Mouse (Mus musculus) neural tube, embryonic 14.5 days (tissue): Measurements from ENCODE around the gene Tbc1d8b. TPM values are rescaled to one million over a fixed set of nuclear protein-coding genes. Genes with fewer than 3 reads are reported as not detected.
"Not testable (repeated sequence)": the region's sequence is repeated elsewhere in the genome, so short reads cannot be mapped to it uniquely, and the experiment has no call there.

Source experiments
- ATAC-seq: fragments of 200-750 bp; cut with Nextera tagmentation; 2 replicates; pipeline ENCODE4 v1.8.0; 2017; ENCODE audit warnings: low read depth, mild to moderate bottlenecking, moderate TSS enrichment, moderate library complexity
- H3K27ac ChIP-seq: fragments of 300-500 bp; sonication (generic); 2 replicates; pipeline ENCODE4 v1.5.1; 2014; ENCODE audit warnings: low read depth, mild to moderate bottlenecking, control low read depth, low read length, moderate library complexity, mixed read lengths
- H3K27me3 ChIP-seq: fragments of 300-500 bp; sonication (generic); 2 replicates; pipeline ENCODE4 v1.6.1; 2014; ENCODE audit warnings: low read length; ENCODE audit not compliant: control insufficient read depth, insufficient read depth
- H3K36me3 ChIP-seq: fragments of 300-500 bp; sonication (generic); 2 replicates; pipeline ENCODE4 v1.6.1; 2014; ENCODE audit warnings: low read length, mixed read lengths; ENCODE audit not compliant: control insufficient read depth, insufficient read depth
- H3K4me1 ChIP-seq: fragments of 300-500 bp; sonication (generic); 2 replicates; pipeline ENCODE4 v1.6.1; 2014; ENCODE audit warnings: low read length; ENCODE audit not compliant: control insufficient read depth, insufficient read depth
- H3K4me2 ChIP-seq: fragments of 300-500 bp; sonication (generic); 2 replicates; pipeline ENCODE4 v1.6.1; 2014; ENCODE audit warnings: mild to moderate bottlenecking, low read depth, low read length, control low read depth
- H3K4me3 ChIP-seq: fragments of 300-500 bp; sonication (generic); 2 replicates; pipeline ENCODE4 v1.5.1; 2014; ENCODE audit warnings: low read depth, low read length, control low read depth, mixed read lengths
- H3K9ac ChIP-seq: fragments of 300-500 bp; sonication (generic); replicated peaks from 2 replicates; pipeline ENCODE4 v1.6.1; 2014; ENCODE audit warnings: low read depth, mild to moderate bottlenecking, control low read depth, low read length, mixed read lengths
- H3K9me3 ChIP-seq: fragments of 300-500 bp; sonication (generic); 2 replicates; pipeline ENCODE4 v1.6.1; 2016; ENCODE audit warnings: low read length; ENCODE audit not compliant: control insufficient read depth
- WGBS: fragments of 180-500 bp; shearing (Covaris S2); extraction: QIAGEN DNeasy Blood & Tissue Kit; methylation state at CpG from one replicate; pipeline ENCODE4 v1.1.7; 2014; 5-methylcytosine and 5-hydroxymethylcytosine counted together
- polyA plus RNA-seq: library from polyadenylated mRNA; unstranded; fragments of >200 nt; fragmentation: Nextera tagmentation; extraction: Ambion mirVana; gene quantifications from 2 replicates; pipeline ENCODE4 v1.2.1, GENCODE M21; 2014

Tbc1d8b gene
- polyA plus RNA-seq, 1 experiment from 2014 or later = 0.46 TPM

DNA sequence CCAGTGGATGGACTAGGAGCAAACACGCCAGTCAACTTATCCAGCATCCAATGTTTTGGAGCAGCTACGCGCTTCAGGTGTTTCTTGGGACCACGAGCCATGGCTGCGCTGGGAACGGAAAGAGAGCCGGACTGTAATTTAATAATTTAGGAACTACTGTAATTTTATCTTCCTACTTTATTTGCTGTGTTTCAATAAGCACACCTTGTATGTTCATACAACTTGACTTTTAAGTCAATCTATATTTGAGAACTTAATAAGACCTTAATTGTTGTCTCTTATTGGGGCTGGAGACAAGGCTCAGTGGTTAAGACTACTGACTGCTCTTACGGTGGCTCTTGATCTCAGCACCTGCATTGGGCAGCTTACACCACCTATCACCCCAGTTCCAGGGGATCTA, 29.6 kb downstream of the Tbc1d8b start, which contains the start of gene Gm15013:
Gene Gm15013 (minus strand): TSS at position 101 of the 400 bp plus-strand sequence.
- Histone ChIP-seq H3K4me1 (no peaks in the 10 kb centered on the region), H3K27ac (no peak within 1 kb of the TSS), H3K9me3 (no peaks in the 10 kb centered on the region), H3K9ac (no peak within 1 kb of the TSS), H3K4me3 (no peak within 1 kb of the TSS), H3K4me2 (no peak within 1 kb of the TSS), H3K27me3 (no peaks in the 10 kb centered on the region), H3K36me3 (no peaks in the 10 kb centered on the region)
- 95% methylated on average over 8 of the region's 8 CpGs for WGBS
- ATAC-seq = no peak

DNA sequence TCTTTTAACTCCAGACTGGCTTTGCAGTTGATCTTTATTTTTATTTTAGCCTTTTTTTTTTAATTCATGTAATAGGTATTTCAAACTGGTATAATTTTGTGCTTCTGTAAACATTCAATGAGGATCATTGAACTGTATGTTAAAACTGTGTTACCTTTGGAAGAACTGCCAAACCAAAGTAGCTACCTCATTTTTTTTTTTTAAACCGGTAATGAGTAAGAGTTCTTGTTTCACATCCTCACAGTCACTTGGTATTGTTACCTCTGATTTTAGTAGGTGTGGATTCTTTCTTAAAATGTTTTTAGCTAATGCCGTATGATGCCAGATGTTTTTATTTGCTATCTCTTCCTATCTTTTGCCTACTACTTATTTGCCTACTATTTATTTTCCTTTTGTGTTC, 37.6 kb downstream of the Tbc1d8b start:
- H3K4me1 ChIP-seq = no peaks in the 10 kb centered on the region
- H3K36me3 ChIP-seq = no peaks in the 10 kb centered on the region
- WGBS = 95% methylated on average over 2 of the region's 2 CpGs
- H3K27me3 ChIP-seq = no peaks in the 10 kb centered on the region
- no peak for ATAC-seq
- no peak overlapping the region for H3K4me2 ChIP-seq
- H3K4me3 ChIP-seq = no peak overlapping the region
- no peak overlapping the region for H3K27ac ChIP-seq
- H3K9me3 ChIP-seq = no peaks in the 10 kb centered on the region
- H3K9ac ChIP-seq = no peak overlapping the region

DNA sequence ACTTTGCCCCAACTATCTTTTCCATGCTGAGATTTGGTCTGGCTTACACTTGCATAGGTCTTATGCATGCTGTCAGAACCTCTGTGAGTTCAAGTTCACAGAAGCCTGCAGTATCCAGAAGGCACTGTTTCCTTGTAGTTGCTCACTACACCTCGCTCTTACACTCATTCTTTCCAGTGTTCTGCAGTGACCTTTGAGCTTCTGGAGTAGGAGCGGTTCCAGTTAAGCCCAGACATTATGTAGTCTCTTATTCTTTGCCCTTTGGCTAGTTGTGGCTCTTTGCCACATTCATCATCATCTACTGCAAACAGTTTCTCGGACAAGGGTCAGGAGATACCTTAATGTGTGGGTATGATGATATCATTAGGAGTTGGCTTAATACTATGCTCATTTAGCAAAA, 45.7 kb downstream of the Tbc1d8b start:
- no peaks in the 10 kb centered on the region for H3K4me1 ChIP-seq
- no peaks in the 10 kb centered on the region for H3K27me3 ChIP-seq
- no peak overlapping the region for H3K27ac ChIP-seq
- 80% methylated on average over 3 of the region's 3 CpGs for WGBS
- H3K9me3 ChIP-seq = no peaks in the 10 kb centered on the region
- no peaks in the 10 kb centered on the region for H3K36me3 ChIP-seq
- no peak for ATAC-seq
- no peak overlapping the region for H3K4me3 ChIP-seq
- H3K9ac ChIP-seq = no peak overlapping the region
- no peak overlapping the region for H3K4me2 ChIP-seq

DNA sequence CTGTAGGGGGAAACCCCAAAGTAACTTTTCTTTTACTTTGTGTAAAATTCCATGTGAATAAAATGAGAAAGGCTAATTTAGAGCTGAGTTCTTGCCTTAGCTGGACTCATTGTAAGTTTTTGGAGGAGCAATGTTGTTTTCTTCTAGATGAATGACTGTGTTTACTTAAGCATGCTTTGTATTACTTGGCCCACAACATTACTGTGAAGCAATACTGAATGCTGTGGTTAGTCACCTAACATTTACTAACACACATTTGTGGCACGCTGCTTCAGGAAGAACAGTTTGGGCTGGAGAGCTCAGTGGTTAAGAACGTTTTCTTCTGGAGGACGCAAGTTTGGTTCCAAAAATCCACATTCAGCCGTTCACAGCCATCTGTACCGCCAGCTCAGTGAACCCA, 52.3 kb downstream of the Tbc1d8b start:
- H3K4me1 ChIP-seq = no peaks in the 10 kb centered on the region
- no peaks in the 10 kb centered on the region for H3K36me3 ChIP-seq
- WGBS = 84% methylated on average over 5 of the region's 5 CpGs
- no peak overlapping the region for H3K4me3 ChIP-seq
- H3K9me3 ChIP-seq = no peaks in the 10 kb centered on the region
- no peak overlapping the region for H3K9ac ChIP-seq
- no peak overlapping the region for H3K27ac ChIP-seq
- no peak overlapping the region for H3K4me2 ChIP-seq
- ATAC-seq = no peak
- H3K27me3 ChIP-seq = no peaks in the 10 kb centered on the region

DNA sequence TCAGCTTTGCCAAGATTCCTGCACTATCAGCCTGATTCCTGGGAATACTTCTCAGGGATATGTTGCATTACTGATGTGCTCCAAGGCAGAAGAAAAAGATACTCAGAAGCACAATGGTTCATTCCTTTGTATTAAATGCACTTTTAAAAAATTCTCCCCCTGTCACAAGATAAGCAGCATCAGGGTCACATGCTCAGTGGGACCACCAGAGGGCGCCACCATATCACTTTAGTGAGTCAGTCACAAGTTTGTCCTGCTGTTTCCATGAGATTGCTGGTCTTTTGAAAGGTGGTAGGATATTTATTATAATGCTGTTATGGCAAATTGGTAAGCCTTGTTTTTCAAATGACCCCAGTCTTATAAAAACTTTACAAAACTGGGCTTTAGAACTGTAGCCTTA, 67.1 kb downstream of the Tbc1d8b start:
- no peak overlapping the region for H3K27ac ChIP-seq
- H3K4me2 ChIP-seq = no peak overlapping the region
- no peaks in the 10 kb centered on the region for H3K27me3 ChIP-seq
- no peaks in the 10 kb centered on the region for H3K36me3 ChIP-seq
- ATAC-seq = no peak
- H3K9me3 ChIP-seq = no peaks in the 10 kb centered on the region
- H3K9ac ChIP-seq = no peak overlapping the region
- H3K4me3 ChIP-seq = no peak overlapping the region
- WGBS = 4% methylated on average over 1 of the region's 1 CpGs
- no peaks in the 10 kb centered on the region for H3K4me1 ChIP-seq

DNA sequence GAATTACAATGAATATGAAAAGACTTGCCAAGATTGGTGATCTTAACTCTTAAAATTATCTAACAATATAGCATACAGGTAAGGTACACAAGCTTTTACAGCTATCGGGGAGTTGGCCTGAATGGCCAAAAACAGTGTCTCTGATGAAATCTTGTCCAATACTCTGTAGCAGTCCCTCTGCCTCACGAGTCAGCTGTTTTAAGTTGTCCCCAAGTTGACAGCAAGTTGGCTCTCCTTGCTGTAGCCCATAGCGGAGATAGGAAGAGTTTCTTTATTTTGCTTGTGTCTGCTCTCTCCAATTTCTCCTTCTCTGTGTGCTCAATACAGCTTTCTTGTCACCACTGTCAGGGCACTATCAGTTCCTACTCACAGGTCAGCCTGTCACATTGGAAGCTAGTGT, 73.8 kb downstream of the Tbc1d8b start:
- H3K9me3 ChIP-seq, H3K4me2 ChIP-seq, H3K4me1 ChIP-seq, H3K4me3 ChIP-seq, H3K9ac ChIP-seq, H3K27ac ChIP-seq, H3K36me3 ChIP-seq, H3K27me3 ChIP-seq, ATAC-seq: not testable (repeated sequence)
- WGBS = 83% methylated on average over 3 of the region's 3 CpGs

DNA sequence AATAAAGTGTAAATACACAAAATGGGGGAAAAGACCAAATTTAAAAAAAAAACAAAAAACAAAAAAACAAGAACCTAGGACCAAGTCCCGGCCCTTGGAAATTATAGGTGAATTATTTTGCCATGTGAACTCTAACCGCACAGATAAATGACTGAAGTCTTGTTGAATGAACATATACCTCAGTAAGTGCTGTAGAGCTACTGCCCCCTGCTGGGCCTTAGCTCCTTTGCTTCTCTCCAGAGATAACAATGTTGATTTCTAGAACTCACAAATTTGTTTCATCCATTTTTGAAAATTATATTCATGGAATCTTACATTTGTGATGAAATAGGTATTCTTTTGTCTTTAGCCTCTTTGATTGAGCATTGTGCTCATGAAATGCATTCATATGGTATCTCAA, 77.8 kb downstream of the Tbc1d8b start:
- Histone ChIP-seq H3K4me1 (no peaks in the 10 kb centered on the region), H3K36me3 (no peaks in the 10 kb centered on the region), H3K27me3 (no peaks in the 10 kb centered on the region), H3K4me2 (no peak overlapping the region), H3K27ac (no peak overlapping the region), H3K9ac (no peak overlapping the region), H3K9me3 (no peaks in the 10 kb centered on the region), H3K4me3 (no peak overlapping the region)
- WGBS = 89% methylated on average over 2 of the region's 2 CpGs
- ATAC-seq = no peak

DNA sequence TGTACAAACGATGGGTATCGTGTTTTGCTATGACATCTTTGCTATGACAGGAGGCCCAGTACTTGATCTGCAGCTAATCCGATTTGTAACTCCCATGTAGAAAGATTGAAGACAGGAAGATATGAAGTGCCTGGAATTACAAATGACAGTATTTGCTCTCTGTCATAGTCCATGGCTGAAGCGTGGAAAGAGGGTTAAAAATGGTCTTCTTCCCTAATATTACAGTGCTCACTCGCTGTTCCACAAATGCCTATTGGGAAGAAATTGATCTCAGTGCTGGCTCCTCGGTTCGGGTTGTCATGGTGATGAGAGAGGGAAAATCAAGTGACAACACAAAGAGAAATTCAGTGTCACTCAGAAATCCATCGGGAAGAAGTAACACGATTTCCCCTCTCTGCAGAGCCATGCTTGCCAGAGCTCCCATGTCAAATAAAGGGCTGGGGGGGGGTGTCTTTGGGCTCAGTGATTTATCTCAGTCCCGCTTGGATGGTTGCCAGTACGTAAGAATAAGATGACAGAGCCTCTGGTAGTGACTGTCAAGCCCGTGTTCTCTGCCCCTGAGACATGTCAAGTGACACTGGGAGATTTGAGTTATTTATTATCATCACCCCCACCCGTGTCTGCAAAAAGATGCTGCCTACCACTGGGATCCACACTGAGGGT, 85.3 kb downstream of the Tbc1d8b start:
- Histone ChIP-seq H3K4me1 (no peaks in the 10 kb centered on the region), H3K9ac (no peak overlapping the region), H3K9me3 (no peaks in the 10 kb centered on the region), H3K27ac (no peak overlapping the region), H3K4me3 (no peak overlapping the region), H3K4me2 (no peak overlapping the region), H3K27me3 (no peaks in the 10 kb centered on the region), H3K36me3 (no peaks in the 10 kb centered on the region)
- ATAC-seq = no peak
- WGBS = 61% methylated on average over 13 of the region's 13 CpGs

DNA sequence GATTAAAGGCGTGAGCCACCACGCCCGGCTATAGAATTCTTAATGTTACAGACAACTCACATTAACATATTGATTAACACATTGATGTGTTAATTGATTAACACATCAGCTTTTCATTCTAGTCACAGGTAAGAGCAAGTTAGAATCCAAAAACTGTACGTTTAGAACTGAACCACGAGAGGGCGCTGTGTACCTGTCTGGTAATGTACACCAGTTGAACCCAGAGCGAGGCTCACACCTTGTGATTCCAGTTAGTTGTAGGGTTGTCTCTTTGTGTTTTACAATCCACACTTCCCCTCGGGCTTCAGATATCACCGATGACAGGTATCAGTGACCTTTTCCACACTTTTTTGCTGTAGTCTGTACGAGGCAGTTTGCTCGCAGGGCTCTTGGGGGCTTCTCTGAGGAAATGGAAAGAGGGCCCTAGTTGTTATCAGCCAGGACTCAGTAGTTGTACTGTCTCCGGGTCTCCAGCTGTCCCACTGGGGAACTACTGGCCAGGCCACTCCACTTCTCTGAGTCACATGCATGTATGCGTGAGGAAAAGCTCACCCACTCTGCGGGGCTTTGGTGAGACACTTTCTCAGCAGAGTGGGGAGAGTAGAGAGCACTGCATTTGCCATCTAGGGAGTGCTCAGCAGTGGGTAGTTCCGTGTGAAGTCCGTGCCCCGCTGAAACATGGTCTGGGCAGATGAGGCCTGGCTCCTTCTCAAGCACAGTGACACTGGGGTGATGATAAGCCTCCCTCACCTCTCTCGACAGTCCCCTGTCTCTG, 89.7 kb downstream of the Tbc1d8b start:
- no peak overlapping the region for H3K4me3 ChIP-seq
- ATAC-seq = peak; percentile 21; the same call in 1 of the 2 replicates
- H3K27ac ChIP-seq = no peak overlapping the region
- WGBS = 34% methylated on average over 18 of the region's 18 CpGs
- H3K4me1 ChIP-seq = no peaks in the 10 kb centered on the region
- no peaks in the 10 kb centered on the region for H3K27me3 ChIP-seq
- H3K9ac ChIP-seq = no peak overlapping the region
- no peaks in the 10 kb centered on the region for H3K9me3 ChIP-seq
- H3K36me3 ChIP-seq = no peaks in the 10 kb centered on the region
- H3K4me2 ChIP-seq = no peak overlapping the region
